Mouse (Mus musculus) retina, adult 2 months (tissue): ENCODE results near the gene Lrfn3.
A peak's percentile ranks its signal among the peaks of the same experiment; 100 is the strongest.

Experiments used
- DNase-seq: peaks from one replicate; pipeline ENCODE4 v3.0.0-alpha.2; 2012; ENCODE audit warnings: low read depth, low spot score

The Lrfn3 gene

GRCm38 (mm10) chr7:30346635-30347379 is 15.8 kb downstream of the Lrfn3 start:
- no peak for DNase-seq

DNA sequence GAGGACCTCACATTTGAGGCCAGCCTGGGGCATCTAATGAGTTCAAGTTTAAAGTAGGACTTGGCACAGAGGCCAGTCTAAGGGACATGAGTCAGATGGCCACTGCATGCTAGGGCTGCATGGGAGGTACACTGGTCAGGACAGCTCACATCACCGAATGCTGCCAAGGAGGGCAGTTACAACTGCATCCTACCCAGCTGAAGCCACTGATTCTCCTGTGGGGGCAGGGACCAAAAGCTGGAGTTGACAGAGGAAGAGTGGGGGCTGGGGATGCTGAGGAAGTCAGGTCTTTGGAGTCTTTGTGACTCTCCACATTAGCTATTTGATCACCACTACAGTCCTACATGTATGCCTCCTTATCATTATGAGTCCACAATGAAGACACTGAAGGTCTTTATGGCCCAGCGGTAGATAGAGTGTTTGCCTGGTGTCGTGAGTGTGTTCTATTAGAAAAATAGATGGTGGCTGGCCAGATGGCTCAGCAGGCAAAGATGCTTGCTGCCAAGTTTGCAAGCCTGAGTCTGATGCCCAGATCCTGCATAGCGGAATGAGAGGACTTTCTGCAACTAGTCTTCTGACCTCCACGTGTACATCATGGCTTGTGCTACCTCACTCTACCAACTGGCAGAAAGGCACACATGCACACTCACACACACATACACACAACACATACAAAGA is 23.0 kb downstream of the Lrfn3 start:
- DNase-seq = no peak

DNA sequence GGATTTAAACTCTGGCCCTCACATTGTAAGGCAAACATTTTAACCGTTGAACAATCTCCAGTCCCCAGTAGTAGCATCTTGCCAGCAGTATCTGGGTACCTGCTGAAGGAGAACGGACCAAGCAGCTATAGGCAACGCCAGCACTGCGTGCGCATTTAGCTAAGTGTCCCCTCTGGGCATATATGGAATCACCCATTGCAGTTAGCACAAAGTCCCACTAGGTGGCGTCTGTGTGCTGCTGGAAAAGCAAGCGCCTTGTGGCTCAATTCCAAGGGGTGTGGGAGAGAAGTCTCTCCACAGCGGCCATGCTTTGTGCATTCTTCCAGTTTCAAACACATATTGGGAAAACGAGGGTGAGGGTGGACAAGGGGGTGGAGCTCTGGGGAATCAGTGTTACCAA is 26.2 kb downstream of the Lrfn3 start:
- peak; percentile 67 for DNase-seq

- DNase-seq = no peak
Observed at GRCm38 (mm10) chr7:30335688-30336087, 26.9 kb downstream of the Lrfn3 start.

DNA sequence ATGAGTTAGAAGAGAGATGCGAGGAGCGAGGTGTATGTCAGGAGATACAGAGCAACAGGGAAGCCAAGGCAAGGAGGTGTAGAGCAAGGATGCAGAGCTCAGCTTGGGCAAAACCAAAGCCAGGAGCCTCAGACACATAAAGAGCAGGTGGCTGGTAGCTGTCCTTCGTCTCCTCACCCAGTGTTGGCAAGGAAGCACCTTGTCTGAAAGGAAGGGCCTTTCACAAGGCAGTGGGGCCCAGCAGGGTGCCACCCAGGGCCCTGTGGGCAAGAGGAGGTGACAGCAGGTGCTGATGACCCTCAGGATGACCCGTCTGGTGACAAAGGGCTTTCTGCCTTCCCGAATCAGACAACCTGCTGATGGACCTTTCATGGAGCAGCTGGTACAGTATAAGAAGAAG is 28.0 kb downstream of the Lrfn3 start:
- DNase-seq = no peak

DNA sequence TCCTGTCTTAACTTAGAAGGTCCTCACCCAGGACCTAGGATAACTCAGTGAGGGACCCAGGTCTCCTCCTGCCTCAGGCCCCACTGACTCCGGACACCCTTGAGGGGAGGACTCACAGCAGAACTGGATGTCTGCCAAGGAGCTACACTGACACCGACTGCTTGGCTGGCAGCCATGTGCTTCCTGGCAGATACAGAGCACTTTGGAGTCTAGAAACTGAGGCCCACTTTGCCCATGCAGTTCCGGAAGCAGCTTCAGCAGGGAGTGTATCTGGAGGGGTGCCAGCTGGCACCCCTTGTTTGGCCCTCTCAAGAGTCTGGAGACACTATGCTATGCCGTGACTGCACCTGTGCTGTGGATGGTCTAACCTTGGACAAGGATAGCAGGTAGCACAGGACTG is 29.1 kb downstream of the Lrfn3 start:
- DNase-seq = no peak

GRCm38 (mm10) chr7:30332622-30333259 is 29.8 kb downstream of the Lrfn3 start:
- DNase-seq = no peak

DNA sequence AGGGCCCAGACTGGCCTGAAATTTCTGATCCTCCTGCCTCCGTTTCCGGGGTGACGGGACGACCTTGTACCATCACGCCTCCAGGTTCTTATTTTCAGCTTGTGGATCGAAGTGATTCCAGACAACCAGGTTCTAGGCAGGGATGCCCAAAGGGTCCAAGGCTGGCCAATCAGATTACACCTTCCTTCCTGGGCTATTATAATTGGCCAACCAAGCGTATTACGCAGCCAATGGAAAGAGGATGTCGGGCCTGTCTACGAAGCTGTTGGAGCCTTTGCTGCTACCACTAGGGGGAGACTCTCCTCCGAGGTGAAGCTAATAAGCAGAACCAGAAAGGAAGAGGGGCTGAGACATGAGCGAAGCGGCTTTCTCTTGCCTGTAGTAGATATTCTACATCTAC is 30.7 kb downstream of the Lrfn3 start:
- peak; percentile 82 for DNase-seq

GRCm38 (mm10) chr7:30328379-30328778 is 34.2 kb downstream of the Lrfn3 start:
- no peak for DNase-seq

DNA sequence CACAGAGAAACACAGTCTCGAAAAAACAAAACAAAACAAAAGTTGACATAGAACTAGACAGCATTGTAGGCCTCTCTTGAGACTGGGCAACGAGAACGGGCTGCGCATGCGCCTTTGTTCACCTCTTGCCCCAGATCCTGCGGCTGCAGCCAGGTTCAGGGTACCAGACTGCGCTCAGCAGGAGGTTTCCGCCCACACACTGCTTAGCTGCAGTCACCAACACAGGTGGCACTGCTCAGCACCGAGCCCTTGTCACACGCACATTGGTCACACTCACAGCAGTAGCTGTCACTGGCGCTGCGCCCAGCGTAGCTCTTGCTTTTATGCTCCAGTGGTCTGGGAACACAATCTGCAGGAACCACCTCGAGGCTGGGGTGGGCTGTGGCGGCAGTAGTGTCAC is 35.4 kb downstream of the Lrfn3 start:
- DNase-seq = no peak

DNA sequence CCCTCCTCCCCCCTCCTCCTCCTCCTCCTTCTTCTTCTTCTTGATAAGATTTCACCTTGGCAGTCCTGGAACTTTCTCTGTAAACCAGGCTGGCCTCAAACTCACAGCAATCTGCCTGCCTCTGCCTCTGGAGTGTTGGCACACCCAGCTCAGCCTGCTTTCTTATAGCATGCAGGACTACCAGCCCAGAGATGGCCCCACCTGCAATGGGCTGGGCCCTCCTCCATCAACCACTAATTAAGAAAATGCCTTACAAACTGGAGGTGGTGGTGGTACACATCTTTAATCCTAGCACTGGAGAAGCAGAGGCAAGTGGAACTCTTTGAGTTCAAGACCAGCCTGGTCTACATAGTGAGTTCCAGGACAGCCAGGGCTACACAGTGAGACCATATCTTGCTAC is 36.1 kb downstream of the Lrfn3 start:
- no peak for DNase-seq

- DNase-seq = no peak
Observed at GRCm38 (mm10) chr7:30325364-30325763, 37.2 kb downstream of the Lrfn3 start.

DNA sequence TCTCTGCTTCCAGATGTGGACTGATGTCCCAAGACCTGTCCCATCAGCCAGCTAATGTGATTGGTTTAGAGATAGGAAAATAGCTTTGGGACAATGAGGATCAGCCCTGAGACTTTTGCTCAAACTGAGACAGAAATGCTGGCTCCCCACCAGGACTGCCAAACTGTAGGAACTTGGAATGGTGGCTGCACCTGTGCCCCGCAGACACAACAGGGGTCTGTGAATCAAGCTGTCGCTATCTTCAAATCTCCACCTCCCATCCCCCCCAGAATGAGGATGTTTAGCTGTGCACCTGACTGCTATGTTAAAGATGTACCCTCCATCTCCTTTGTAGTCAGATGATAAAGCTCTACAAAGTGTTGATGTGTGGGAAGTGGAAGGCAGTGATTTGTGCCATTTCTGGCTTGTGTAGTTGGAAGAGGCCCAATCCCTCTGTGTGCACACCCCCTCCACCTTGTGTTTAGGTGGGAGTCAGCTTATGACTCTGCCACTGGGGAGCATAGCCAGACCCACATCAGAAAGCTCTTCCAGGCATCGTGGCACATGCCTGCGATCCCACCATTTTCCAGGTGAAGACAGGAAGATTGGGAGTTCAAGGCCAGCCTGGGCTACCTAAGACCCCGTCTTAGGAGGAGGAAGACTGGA is 38.1 kb downstream of the Lrfn3 start:
- DNase-seq = no peak

- no peak for DNase-seq
Observed at GRCm38 (mm10) chr7:30323795-30324194, 38.8 kb downstream of the Lrfn3 start, which contains the start of gene Sdhaf1. Gene Sdhaf1, minus strand, starts transcription at chr7:30323895.

GRCm38 (mm10) chr7:30322865-30323264 is 39.7 kb downstream of the Lrfn3 start:
- DNase-seq = no peak

- DNase-seq = peak; percentile 88
Observed at GRCm38 (mm10) chr7:30322285-30322667, 40.3 kb downstream of the Lrfn3 start.

- DNase-seq = no peak
Observed at GRCm38 (mm10) chr7:30321539-30322284, 40.9 kb downstream of the Lrfn3 start, which contains the start of gene E130208F15Rik. Gene E130208F15Rik, plus strand, starts transcription at chr7:30321740.

- no peak for DNase-seq
Observed at GRCm38 (mm10) chr7:30320946-30321345, 41.6 kb downstream of the Lrfn3 start.

DNA sequence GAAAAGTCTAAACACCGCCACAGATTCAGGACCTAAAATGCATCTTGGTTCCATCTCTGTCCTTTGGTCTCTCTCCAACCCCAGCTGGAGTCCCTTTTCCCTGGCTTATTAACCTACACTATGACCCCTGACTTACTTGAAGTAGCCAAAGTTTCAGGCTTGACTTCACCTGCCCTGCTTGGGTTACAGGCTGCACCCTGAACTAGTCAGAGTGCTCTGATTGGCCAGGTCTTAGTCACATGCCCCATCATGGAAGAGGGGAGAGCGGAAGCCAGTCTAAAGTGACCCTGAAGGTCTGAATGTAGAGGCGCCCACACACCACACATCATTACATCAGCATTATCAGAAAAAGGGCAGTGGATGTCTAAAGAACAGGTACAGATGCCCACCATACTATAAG is 44.4 kb downstream of the Lrfn3 start:
- no peak for DNase-seq

DNA sequence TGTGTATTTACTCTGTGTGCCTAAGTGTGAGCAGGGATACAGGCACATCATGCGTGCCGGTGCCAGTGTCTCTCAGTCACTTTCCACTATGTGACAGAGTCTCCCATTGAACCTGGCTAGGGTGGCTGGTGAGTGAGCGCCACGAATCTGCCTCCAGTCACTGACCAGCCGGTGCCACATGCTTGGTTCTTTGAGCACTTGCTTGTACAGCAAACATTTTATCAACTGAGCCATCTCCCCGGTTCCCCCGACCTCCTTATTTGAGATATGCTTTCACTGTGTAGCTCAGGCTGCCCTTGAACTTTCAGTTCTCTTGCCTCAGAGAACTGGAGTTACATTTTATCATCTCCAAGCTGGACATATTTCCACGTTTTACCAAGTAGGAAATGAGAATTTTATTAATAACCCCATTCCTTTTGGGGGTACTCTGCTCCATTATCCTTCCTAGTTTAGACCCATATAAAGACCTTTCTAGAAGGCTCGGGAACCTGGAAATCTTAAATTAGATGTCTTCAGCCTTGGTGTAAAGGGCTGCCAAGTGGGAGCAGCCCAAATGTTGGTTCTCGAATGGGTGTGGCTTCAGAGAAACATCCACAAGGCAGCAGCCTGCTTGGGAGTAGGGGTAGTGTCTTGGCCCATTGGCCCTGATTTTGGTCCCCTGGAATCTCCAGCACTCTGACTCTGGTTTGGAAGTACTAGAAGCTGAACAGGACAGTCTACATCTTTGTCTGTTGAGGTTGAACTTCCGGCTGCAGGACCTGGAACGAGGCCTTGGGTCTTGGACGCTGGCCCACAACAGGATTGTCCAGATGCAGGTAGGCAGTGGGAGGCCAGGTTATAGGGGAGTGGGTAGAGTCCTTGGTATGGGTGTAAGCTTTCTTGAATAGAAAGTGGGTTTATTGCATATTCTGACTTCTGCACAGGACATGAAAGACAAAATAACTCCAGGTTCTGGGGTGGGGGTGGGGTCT is 46.7 kb downstream of the Lrfn3 start:
- no peak for DNase-seq
